Mouse (Mus musculus): ENCODE data around the gene Tll1. TPM values are rescaled to one million over a fixed set of nuclear protein-coding genes. Genes with fewer than 3 reads are reported as not detected.
"Not testable (repeated sequence)": the region's sequence is repeated elsewhere in the genome, so short reads cannot be mapped to it uniquely, and the experiment has no call there.

Tll1 gene
- total and polyA plus RNA-seq, 2 experiments from 2014 or later: 0.80 to 0.85 TPM

DNA sequence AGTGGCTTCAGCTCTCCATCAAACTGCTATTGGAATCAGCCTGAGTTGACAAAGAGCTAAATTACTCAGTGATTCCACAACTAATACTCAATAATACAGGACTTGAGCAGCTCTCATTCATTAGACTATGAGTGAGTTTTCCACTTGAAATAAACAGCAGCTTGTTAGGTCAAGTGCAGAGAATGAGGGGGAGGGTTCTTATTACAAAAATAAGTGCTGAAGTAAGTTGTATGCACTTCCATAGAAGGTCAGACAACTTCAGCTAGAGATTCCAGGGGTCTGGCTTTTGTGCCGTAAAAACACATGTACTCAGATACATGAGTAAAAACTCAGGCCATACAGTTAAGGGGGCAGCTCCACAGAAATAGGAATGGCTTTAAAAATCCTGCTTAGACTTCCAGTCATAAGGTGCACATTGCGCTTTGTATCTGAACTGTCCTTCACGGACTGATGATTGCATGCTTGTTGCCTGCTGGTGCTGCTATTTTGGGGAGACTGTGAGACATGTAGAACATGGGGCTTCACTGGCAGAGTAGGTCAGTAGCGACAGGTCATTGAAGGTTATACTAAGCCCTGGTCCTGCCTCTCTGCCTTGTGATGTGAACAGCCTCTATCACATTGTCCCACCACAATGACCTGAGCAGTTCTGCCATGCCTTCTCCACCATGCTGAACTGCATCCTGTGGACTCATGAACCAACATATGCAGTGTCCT lies 175.2 kb downstream of the Tll1 start:
- peak; percentile 95 for ATAC-seq (ENCODE audit: insufficient read depth, low read depth)
- no peak overlapping the region for H3K4me2 ChIP-seq (ENCODE audit: low read depth, low read length)

DNA sequence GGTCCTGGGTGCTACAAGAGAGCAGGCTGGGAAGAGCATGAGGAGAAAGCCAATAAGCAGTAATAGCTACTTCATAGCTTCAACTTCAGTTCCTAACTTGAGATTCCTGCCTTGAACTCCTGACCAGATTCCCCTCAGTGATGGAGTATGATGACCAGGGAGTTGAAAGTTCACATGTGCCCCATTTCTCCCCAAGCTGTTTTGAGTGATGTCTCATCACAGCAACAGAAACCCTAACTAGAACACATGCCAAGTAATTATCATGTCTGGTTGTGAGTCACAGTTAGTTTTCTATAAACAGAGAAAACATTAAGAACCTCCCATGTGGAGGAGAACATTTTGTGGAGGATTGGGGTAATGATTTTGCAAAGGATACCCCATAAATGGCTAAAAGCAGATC lies 176.0 kb downstream of the Tll1 start:
- Histone ChIP-seq H3K4me1 (ENCODE audit: control insufficient read depth, insufficient read depth) (no peaks in the 10 kb centered on the region), H3K4me2 (ENCODE audit: low read depth, low read length) (no peak overlapping the region), H3K4me3 (ENCODE audit: low read depth, low read length) (no peak overlapping the region), H3K36me3 (replicated peaks; ENCODE audit: control insufficient read depth, insufficient read depth, low read length) (no peaks in the 10 kb centered on the region), H3K27ac (ENCODE audit: low read depth) (peak overlapping the region; percentile 78), H3K9ac (replicated peaks; ENCODE audit: low read depth, low read length) (no peak overlapping the region), H3K9me3 (replicated peaks; ENCODE audit: control insufficient read depth, low read length) (no peaks in the 10 kb centered on the region), H3K27me3 (ENCODE audit: control insufficient read depth, insufficient read depth, low read length) (no peaks in the 10 kb centered on the region)
- TF ChIP-seq CTCF (IDR thresholded peaks at IDR 0.05; ENCODE audit: low read depth) (no peak), EP300 (IDR thresholded peaks at IDR 0.05; ENCODE audit: low read depth) (no peak)
- ATAC-seq (ENCODE audit: insufficient read depth, low read depth) (no peak), DNase-seq (ENCODE audit: low spot score) (no peak)

More for the DNA sequence above, 175.2 kb downstream of the Tll1 start:
- Histone ChIP-seq H3K27ac (ENCODE audit: low read depth) (peak overlapping the region; percentile 78), H3K36me3 (replicated peaks; ENCODE audit: control insufficient read depth, insufficient read depth, low read length) (no peaks in the 10 kb centered on the region), H3K4me3 (ENCODE audit: low read depth, low read length) (no peak overlapping the region), H3K4me1 (ENCODE audit: control insufficient read depth, insufficient read depth) (no peaks in the 10 kb centered on the region), H3K27me3 (ENCODE audit: control insufficient read depth, insufficient read depth, low read length) (no peaks in the 10 kb centered on the region), H3K9ac (replicated peaks; ENCODE audit: low read depth, low read length) (no peak overlapping the region), H3K9me3 (replicated peaks; ENCODE audit: control insufficient read depth, low read length) (no peaks in the 10 kb centered on the region)
- peak; percentile 80 for DNase-seq (ENCODE audit: low spot score)
- WGBS: 41% methylated on average over 4 of the region's 4 CpGs
- TF ChIP-seq CTCF (IDR thresholded peaks at IDR 0.05; ENCODE audit: low read depth) (no peak), EP300 (IDR thresholded peaks at IDR 0.05; ENCODE audit: low read depth) (no peak)

DNA sequence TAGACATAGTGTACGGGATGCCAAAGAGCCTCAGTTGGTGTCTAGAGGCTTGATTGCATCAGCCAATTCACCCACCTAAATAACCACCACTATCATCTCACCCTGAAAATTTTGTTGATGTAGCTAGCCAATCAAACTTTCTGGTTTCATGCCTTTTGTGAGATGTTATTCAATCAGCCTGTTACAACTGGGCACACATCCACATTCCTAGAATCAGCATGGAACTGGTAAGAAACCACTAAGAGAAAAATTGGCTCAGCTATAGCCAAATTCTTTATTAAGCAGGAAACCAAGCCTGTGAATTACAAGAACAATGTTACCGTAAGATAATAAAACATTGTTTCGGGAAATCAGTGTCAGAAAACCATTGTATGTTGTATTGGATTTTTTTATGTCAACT lies 176.5 kb downstream of the Tll1 start:
- WGBS: 64% methylated on average over 3 of the region's 3 CpGs
- no peak overlapping the region for H3K27ac ChIP-seq (ENCODE audit: low read depth)
- TF ChIP-seq CTCF (IDR thresholded peaks at IDR 0.05; ENCODE audit: low read depth) (no peak), EP300 (IDR thresholded peaks at IDR 0.05; ENCODE audit: low read depth) (no peak)

DNA sequence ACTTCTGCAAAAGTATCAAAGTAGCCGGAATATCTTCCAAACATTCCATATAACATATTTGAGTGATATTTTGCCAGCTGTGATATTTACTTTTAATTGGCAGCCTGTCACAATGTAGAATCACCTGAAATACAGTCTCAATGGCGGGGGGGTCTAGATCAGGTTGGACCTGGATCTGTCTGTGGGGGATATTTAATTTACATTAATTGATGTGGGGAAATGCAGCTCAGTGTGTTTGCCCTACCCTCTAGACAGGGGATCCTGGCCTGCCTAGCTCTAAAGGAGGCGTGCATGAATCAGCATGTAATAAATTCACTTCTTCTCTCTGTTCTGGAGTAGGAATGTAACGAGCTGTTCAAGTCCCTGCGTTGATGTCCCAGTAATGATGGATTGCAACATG lies 181.7 kb downstream of the Tll1 start:
- TF ChIP-seq CTCF (IDR thresholded peaks at IDR 0.05; ENCODE audit: low read depth) (no peak), EP300 (IDR thresholded peaks at IDR 0.05; ENCODE audit: low read depth) (no peak)
- DNase-seq (ENCODE audit: low spot score) (no peak), ATAC-seq (ENCODE audit: insufficient read depth, low read depth) (no peak)
- H3K9ac ChIP-seq (replicated peaks; ENCODE audit: low read depth, low read length): no peak overlapping the region
- 82% methylated on average over 5 of the region's 5 CpGs for WGBS
- H3K4me1 ChIP-seq (ENCODE audit: control insufficient read depth, insufficient read depth): no peaks in the 10 kb centered on the region
- H3K4me2 ChIP-seq (ENCODE audit: low read depth, low read length): no peak overlapping the region
- H3K36me3 ChIP-seq (replicated peaks; ENCODE audit: control insufficient read depth, insufficient read depth, low read length): no peaks in the 10 kb centered on the region
- H3K4me3 ChIP-seq (ENCODE audit: low read depth, low read length): no peak overlapping the region
- H3K27ac ChIP-seq (ENCODE audit: low read depth): no peak overlapping the region
- H3K9me3 ChIP-seq (replicated peaks; ENCODE audit: control insufficient read depth, low read length): no peaks in the 10 kb centered on the region
- H3K27me3 ChIP-seq (ENCODE audit: control insufficient read depth, insufficient read depth, low read length): no peaks in the 10 kb centered on the region

More for the DNA sequence above, 176.5 kb downstream of the Tll1 start:
- Histone ChIP-seq H3K4me3 (ENCODE audit: low read depth, low read length) (no peak overlapping the region), H3K27me3 (ENCODE audit: control insufficient read depth, insufficient read depth, low read length) (no peaks in the 10 kb centered on the region), H3K4me2 (ENCODE audit: low read depth, low read length) (no peak overlapping the region), H3K9ac (replicated peaks; ENCODE audit: low read depth, low read length) (no peak overlapping the region), H3K4me1 (ENCODE audit: control insufficient read depth, insufficient read depth) (no peaks in the 10 kb centered on the region), H3K36me3 (replicated peaks; ENCODE audit: control insufficient read depth, insufficient read depth, low read length) (no peaks in the 10 kb centered on the region), H3K9me3 (replicated peaks; ENCODE audit: control insufficient read depth, low read length) (no peaks in the 10 kb centered on the region)
- DNase-seq (ENCODE audit: low spot score) (no peak), ATAC-seq (ENCODE audit: insufficient read depth, low read depth) (no peak)

DNA sequence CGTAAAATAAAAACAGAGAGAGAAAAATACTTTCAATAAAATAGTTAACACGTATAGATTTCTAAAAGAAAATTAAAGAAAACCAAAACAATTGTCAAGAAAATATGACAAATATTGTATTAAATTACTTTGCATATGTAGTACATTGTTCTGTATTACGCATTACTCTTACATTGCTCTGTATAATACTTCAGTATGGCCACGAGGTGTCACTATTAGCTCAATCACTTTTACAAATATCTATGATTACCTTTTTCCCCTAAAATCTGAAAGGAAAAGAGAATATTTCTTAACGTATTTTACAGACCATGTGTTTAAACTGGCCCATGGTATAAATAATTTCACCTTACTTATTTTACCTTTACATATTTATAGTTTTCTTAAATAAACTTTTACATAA lies 182.5 kb downstream of the Tll1 start:
- Histone ChIP-seq H3K4me2 (ENCODE audit: low read depth, low read length) (no peak overlapping the region), H3K4me3 (ENCODE audit: low read depth, low read length) (no peak overlapping the region), H3K9ac (replicated peaks; ENCODE audit: low read depth, low read length) (no peak overlapping the region), H3K9me3 (replicated peaks; ENCODE audit: control insufficient read depth, low read length) (no peaks in the 10 kb centered on the region), H3K4me1 (ENCODE audit: control insufficient read depth, insufficient read depth) (no peaks in the 10 kb centered on the region), H3K36me3 (replicated peaks; ENCODE audit: control insufficient read depth, insufficient read depth, low read length) (no peaks in the 10 kb centered on the region), H3K27me3 (ENCODE audit: control insufficient read depth, insufficient read depth, low read length) (no peaks in the 10 kb centered on the region), H3K27ac (ENCODE audit: low read depth) (no peak overlapping the region)
- no peak for ATAC-seq (ENCODE audit: insufficient read depth, low read depth)
- DNase-seq (ENCODE audit: low spot score): peak; percentile 43
- WGBS: 28% methylated on average over 5 of the region's 5 CpGs
- TF ChIP-seq EP300 (IDR thresholded peaks at IDR 0.05; ENCODE audit: low read depth) (no peak), CTCF (IDR thresholded peaks at IDR 0.05; ENCODE audit: low read depth) (peak; percentile 73)

DNA sequence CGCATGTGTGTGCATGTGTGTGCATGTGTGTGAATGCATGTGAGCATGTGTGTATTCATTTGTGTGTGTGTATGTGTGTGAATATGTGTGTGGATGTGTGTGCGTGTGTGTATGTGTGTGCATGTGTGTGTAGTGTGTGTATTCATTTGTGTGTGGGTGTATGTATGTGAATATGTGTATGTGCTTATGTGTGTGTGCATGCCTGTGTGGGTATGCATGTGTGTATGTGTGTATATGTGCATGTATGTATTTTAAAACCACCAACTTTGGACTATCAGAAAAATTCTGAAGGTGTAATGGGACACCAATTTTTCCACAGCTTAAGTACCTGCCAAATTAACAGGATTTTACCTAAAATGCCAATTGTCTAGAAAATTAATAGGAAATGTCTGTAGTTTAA lies 183.0 kb downstream of the Tll1 start:
- no peaks in the 10 kb centered on the region for H3K27me3 ChIP-seq (ENCODE audit: control insufficient read depth, insufficient read depth, low read length)
- H3K4me2 ChIP-seq (ENCODE audit: low read depth, low read length): no peak overlapping the region
- H3K9ac ChIP-seq (replicated peaks; ENCODE audit: low read depth, low read length): no peak overlapping the region
- no peak overlapping the region for H3K27ac ChIP-seq (ENCODE audit: low read depth)
- H3K4me3 ChIP-seq (ENCODE audit: low read depth, low read length): no peak overlapping the region
- H3K4me1 ChIP-seq (ENCODE audit: control insufficient read depth, insufficient read depth): no peaks in the 10 kb centered on the region
- H3K9me3 ChIP-seq (replicated peaks; ENCODE audit: control insufficient read depth, low read length): no peaks in the 10 kb centered on the region
- H3K36me3 ChIP-seq (replicated peaks; ENCODE audit: control insufficient read depth, insufficient read depth, low read length): no peaks in the 10 kb centered on the region
- 85% methylated on average over 2 of the region's 2 CpGs for WGBS
- no peak for ATAC-seq (ENCODE audit: insufficient read depth, low read depth)
- TF ChIP-seq CTCF (IDR thresholded peaks at IDR 0.05; ENCODE audit: low read depth) (no peak), EP300 (IDR thresholded peaks at IDR 0.05; ENCODE audit: low read depth) (no peak)
- DNase-seq (ENCODE audit: low spot score): no peak

DNA sequence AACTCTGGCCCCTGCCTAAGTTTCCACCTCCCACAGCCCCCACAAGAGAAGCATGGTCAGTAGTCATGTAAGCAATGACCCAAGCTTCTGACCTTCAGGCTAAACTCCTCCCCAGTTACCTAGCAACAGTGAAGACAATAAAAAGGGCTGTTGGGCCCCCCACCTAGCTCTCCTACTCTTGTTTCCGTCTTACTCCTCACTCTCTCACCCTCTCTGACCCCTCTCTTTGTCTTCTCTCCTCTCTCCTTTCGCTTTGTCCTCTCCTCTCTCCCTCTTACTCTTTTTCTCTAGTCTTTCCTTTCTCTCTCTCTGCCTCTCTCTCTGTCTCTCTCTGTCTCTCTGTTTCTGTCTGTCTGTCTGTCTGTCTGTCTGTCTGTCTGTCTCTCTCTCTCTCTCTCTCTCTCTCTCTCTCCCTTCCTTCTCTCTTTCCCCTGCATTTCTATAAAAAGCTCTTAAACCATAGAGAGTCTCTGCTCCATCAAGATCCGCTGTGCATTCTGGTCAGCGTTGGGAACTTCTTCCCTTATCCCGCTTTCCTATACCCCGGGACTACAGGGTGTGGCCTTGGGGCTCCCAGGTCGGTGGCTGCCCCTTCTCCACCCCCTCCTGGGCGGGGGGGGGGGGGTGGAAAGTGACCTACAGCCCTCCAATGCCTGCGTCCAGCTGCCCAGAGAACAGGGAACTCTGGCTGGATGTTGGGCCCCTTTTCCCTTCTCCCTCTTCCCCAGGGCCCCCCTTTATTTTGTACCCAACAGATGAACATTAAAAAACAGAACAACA lies 235.3 kb downstream of the Tll1 start:
- not testable (repeated sequence) for H3K9ac ChIP-seq (replicated peaks; ENCODE audit: low read depth, low read length); ATAC-seq (ENCODE audit: insufficient read depth, low read depth); H3K36me3 ChIP-seq (replicated peaks; ENCODE audit: control insufficient read depth, insufficient read depth, low read length); H3K9me3 ChIP-seq (replicated peaks; ENCODE audit: control insufficient read depth, low read length); H3K4me3 ChIP-seq (ENCODE audit: low read depth, low read length); H3K27ac ChIP-seq (ENCODE audit: low read depth); DNase-seq (ENCODE audit: low spot score); H3K4me2 ChIP-seq (ENCODE audit: low read depth, low read length); H3K4me1 ChIP-seq (ENCODE audit: control insufficient read depth, insufficient read depth); H3K27me3 ChIP-seq (ENCODE audit: control insufficient read depth, insufficient read depth, low read length)
- 50% methylated on average over 9 of the region's 9 CpGs for WGBS
